Mouse (Mus musculus) thymus, adult 18-20 months (tissue): Measurements from ENCODE around the gene Olfr1255.

Experiments used
- DNase-seq, 2 experiments: peaks; one replicate each; pipeline ENCODE4 v3.0.0; 2022; ENCODE audit warnings: mixed read lengths in 2 of 2

The Olfr1255 gene

GRCm38 (mm10) chr2:89811751-89812150, at the start of gene Olfr1255:
Olfr1255 (plus strand) TSS chr2:89812051.
- DNase-seq, result no peak

- no peak for DNase-seq
Observed at GRCm38 (mm10) chr2:89793519-89793918, 18.3 kb upstream of the Olfr1255 start, which contains the start of gene Olfr1254. Olfr1254 (minus strand) TSS chr2:89793619.

- no peak for DNase-seq
Observed at GRCm38 (mm10) chr2:89799583-89799982, 12.3 kb upstream of the Olfr1255 start.

- DNase-seq, result no peak
Observed at GRCm38 (mm10) chr2:89810751-89811150, 1.1 kb upstream of the Olfr1255 start.

- no peak for DNase-seq
Observed at GRCm38 (mm10) chr2:89820216-89820615, 8.4 kb downstream of the Olfr1255 start.

- DNase-seq, result no peak
Observed at GRCm38 (mm10) chr2:89841455-89841854, 29.6 kb downstream of the Olfr1255 start, which contains the start of gene Olfr1256. Olfr1256 (minus strand) TSS chr2:89841555.

- DNase-seq, result no peak
Observed at GRCm38 (mm10) chr2:89848105-89848504, 36.3 kb downstream of the Olfr1255 start, which contains the start of gene Olfr48. Olfr48 (minus strand) TSS chr2:89848205.

- DNase-seq, result no peak
Observed at GRCm38 (mm10) chr2:89849230-89849629, 37.4 kb downstream of the Olfr1255 start.
